Mouse (Mus musculus) right cerebral cortex, adult 2 months (tissue): ENCODE results near the gene Slc1a1.

Experiments
- DNase-seq, 2 experiments: peaks; one replicate each; pipeline ENCODE4 v3.0.0; 2021 to 2022; ENCODE audit warnings: low spot score in 2 of 2

Gene Slc1a1

GRCm38 (mm10) chr19:28852001-28852400 lies 17.2 kb downstream of the Slc1a1 start:
- DNase-seq = no peak

DNA sequence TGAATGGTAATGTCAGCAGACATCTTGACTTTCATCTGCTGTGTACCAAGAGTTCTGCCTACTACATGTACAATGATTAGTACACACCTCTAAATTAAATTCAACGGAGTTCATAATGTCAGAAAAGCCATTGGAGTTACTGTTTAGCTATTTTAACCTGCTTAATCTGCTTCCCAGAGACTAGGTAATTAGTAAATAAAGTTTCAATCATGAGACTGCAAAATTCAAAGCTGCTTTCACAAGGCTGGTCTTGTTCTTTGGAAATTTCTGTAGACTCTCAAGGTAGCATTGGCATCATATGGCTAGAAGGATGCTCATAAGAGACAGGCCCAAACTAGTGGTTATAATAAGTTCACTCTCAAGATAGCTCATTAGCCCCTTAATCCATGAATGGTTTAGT lies 20.0 kb downstream of the Slc1a1 start:
- no peak for DNase-seq

GRCm38 (mm10) chr19:28860246-28860645 lies 25.4 kb downstream of the Slc1a1 start:
- no peak for DNase-seq

DNA sequence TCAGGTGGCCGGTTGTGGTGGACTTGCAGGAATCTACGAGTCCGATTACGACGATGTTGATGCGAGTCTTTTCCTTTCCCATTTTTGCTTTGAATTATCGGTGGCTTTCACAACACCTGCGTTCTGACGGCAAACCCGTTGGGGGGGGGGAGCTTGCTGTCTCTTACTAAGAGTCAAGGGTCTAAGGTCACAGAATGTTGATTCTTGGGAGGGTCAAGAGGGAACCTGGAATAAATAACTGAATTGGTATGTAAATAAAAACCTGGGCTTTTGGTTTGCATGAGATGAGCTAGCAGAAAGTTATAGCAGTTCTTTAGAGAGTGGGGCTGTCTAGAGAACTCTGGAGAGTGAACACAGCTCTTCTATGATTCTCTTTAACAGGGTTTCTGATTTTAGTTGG lies 28.8 kb downstream of the Slc1a1 start:
- DNase-seq = no peak

GRCm38 (mm10) chr19:28864981-28865380 lies 30.1 kb downstream of the Slc1a1 start:
- DNase-seq = no peak

GRCm38 (mm10) chr19:28865501-28865900 lies 30.7 kb downstream of the Slc1a1 start:
- no peak for DNase-seq

- DNase-seq = no peak
Measured at GRCm38 (mm10) chr19:28869251-28869855, 34.5 kb downstream of the Slc1a1 start.

DNA sequence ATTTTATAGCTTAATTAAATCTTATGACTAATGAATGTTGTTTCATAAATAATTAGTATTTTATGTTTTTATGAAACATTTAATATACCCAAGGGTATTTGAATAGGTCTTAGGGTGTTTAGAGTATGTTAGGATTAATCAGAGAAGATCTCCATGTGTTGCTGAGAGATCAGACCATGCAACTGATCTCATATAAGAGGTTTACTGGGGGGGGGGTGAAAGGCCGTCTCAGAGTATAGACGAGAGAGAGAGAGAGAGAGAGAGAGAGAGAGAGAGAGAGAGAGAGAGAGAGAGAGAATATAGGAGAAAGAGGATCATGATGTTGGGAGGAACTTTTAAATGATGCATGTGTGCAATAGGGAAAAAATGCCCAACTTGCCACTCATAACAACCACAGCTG lies 35.5 kb downstream of the Slc1a1 start:
- DNase-seq = no peak

GRCm38 (mm10) chr19:28879476-28879875 lies 44.6 kb downstream of the Slc1a1 start:
- no peak for DNase-seq

DNA sequence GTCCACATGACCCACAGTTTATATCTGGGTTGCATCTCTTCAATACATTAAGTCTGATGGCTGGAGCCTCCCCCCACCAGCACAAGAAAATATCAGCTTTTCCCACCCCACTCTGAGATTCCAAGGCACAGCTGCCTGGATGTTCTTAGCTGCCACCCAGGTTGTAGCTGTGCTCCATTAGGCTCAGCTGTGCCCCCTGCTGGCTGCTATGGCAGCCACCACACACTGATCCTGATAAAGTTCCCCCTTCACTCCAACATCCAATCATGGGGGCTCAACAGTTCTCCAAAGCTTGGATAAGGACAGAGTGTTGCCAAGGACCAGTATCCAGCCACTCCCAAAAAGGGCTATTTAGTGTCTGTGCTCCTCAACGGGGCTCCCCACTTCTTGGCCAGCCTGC lies 48.3 kb downstream of the Slc1a1 start:
- DNase-seq = no peak

GRCm38 (mm10) chr19:28888496-28888895 lies 53.6 kb downstream of the Slc1a1 start:
- no peak for DNase-seq

DNA sequence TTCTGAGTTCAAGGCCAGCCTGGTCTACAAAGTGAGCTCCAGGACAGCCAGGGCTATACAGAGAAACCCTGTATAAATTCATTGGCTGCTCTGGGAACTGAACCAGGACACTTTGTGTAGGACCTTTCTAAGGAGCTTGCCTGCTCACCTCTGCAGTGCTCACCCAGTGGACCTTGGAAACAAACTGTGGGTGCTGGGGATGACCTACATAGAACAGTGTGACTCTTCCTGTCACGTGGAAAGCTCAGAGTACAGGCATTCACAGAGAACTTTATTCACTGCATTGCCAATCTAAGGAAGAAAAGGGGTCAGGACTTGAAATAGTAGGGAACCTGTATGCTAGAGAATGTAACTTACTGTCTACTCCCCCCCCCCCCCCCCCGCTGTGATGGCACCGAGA lies 54.4 kb downstream of the Slc1a1 start:
- no peak for DNase-seq

- DNase-seq = no peak
Measured at GRCm38 (mm10) chr19:28891238-28891637, 56.4 kb downstream of the Slc1a1 start.

GRCm38 (mm10) chr19:28891864-28892263 lies 57.0 kb downstream of the Slc1a1 start:
- DNase-seq = no peak

GRCm38 (mm10) chr19:28896639-28897038 lies 61.8 kb downstream of the Slc1a1 start:
- DNase-seq = peak in 1 of 2 experiments; percentile 51

DNA sequence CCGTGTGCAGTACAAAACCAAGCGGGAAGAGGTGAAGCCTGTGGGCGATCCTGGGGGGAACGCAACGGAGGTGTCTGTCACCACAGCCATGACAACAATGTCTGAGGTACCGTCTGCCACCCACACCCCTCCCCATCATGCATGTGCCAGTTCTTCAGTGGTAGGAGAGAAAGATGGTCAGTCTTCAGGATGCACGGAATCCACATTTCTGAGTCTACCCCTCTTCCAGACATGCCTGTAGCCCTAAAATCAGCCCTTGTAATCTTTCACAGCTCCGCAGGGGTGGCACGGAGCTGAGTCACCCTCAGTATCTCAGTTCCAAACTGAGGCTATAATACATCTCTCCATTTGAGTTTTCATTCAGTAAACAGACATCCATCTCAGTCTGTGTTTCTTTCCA lies 62.6 kb downstream of the Slc1a1 start:
- DNase-seq = peak; percentile 43 to 48

GRCm38 (mm10) chr19:28900771-28901170 lies 65.9 kb downstream of the Slc1a1 start:
- no peak for DNase-seq

DNA sequence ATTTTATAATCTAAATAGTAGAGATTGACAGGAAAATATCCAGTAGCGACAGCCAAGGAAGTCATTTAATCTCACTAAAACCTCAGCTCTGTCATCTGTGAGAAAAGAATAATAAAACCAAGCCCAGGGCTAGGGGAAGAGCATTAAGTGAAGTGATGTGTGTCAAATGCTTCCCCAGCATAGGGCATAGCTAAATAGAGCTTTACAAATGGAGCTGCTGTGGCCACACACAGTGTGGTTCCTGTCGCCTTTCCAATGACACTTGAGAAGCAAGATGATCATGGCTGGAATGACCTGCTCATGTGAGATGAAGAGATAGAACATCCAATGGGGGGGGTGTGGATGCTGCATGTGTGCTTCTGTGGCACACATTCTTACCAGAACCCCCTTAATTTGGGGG lies 67.3 kb downstream of the Slc1a1 start:
- DNase-seq = no peak

GRCm38 (mm10) chr19:28902806-28903205 lies 68.0 kb downstream of the Slc1a1 start:
- DNase-seq = peak; percentile 74 to 81

DNA sequence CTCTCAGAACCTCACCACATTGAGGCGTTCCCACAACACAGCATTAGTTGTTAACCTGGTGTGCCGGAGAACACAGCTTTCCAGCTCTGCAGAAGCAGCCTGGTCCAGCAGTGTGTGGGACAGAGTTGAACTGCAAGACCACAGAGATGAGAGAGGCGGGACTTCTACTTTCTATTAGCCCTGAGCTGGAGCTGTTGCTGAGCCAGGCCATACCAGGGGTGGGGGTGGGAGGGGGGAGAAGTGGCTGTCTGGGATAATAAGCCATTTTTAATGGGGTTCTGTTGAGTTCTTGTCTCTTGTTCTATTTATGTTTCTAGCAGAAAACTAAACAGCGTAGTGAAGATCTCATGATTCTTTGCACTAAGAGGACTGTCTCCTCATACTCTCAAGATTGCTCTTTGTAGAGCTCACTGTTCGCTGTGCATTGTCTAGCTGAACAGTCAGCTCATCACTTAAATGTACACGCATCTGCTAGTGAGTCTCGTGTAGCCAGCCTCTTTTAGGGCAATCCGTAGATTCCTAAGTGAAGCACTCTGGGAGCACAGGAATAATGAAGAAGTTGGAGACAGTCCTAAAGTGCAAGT lies 68.8 kb downstream of the Slc1a1 start:
- DNase-seq = no peak

- no peak for DNase-seq
Measured at GRCm38 (mm10) chr19:28908186-28908585, 73.3 kb downstream of the Slc1a1 start.

DNA sequence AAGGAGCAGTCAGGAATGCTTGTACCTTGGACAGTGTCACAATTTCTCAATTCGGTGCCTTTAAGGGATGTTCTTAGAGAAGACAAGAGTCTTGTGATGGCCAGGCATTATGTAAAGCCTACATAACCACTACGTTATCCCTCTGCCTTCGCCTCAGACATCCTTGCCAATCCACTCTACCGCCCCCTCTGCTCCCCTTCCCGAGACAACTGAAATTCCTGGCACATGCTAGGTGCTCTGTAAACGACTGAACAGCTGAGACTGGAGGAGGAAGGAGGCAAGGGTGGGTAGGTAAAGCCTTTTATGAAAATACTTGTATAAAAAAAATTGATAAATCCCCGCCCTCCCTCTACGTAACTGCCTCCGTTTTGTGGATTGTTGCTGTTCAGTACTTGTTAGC lies 73.8 kb downstream of the Slc1a1 start:
- DNase-seq = peak; percentile 43 to 60

GRCm38 (mm10) chr19:28914598-28914997 lies 79.7 kb downstream of the Slc1a1 start:
- no peak for DNase-seq
